Mouse (Mus musculus) liver, embryonic 14.5 days (tissue): ENCODE results near the gene Errfi1.

Experiments used
- CTCF ChIP-seq: IDR thresholded peaks from 2 replicates; pipeline ENCODE4 v1.5.1; 2016; ENCODE audit warnings: antibody characterized with exemption, low read depth, control low read depth
- EP300 ChIP-seq: IDR thresholded peaks from 2 replicates; pipeline ENCODE4 v1.6.1; 2016; ENCODE audit warnings: antibody characterized with exemption, low read depth

- TF ChIP-seq EP300: no peak
- no peak for TF ChIP-seq CTCF
These were observed 16.3 kb upstream of the Errfi1 start for GRCm38 (mm10) chr4:150837458-150837857.
